Mouse (Mus musculus): ENCODE measurements at regions not wholly inside any gene's neighbourhood (a gene's known extent, or its start where the extent isn't known, plus 50 kb on each side); places are given as distances from the start of the nearest gene placed in this dataset.

DNA sequence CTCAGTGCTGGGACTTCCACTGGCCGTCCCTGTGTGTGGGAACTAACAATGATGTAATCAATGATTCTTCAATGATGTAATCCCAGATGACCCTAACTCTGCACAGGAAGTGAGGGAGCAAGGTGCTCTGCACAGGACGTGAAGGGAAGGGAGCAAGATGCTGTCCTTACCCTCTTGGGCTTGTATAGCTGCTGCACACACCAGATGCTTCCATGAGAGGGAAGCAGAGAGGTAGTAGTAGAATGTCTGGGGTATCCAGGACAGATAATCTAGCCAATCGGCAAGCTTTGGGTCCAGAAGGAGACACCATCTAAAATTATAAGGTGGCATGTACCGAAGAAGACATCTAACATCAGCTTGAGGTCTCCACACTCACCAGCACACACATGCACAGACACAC is 314.3 kb downstream of the Cdh26 start:
- no peak for TF ChIP-seq POLR2A (IDR thresholded peaks at IDR 0.05; ENCODE audit: control insufficient read depth, low read depth, low read length)
- no peak for TF ChIP-seq CTCF (IDR thresholded peaks at IDR 0.05; ENCODE audit: control insufficient read depth, insufficient read depth, insufficient replicate concordance, low read depth, low read length)
